Mouse (Mus musculus): Measurements from ENCODE around the gene Hist1h3a. TPM values are rescaled to one million over a fixed set of nuclear protein-coding genes. Genes with fewer than 3 reads are reported as not detected.
A peak's percentile ranks its signal among the peaks of the same experiment; 100 is the strongest.
"Not testable (repeated sequence)": the region's sequence is repeated elsewhere in the genome, so short reads cannot be mapped to it uniquely, and the experiment has no call there.

The Hist1h3a gene
- polyA plus RNA-seq, 1 experiment from 2014 or later = 4.7 TPM

- Histone ChIP-seq H3K27ac (ENCODE audit: low read depth, low read length) (peak within 1 kb of the TSS; percentile 97), H3K4me3 (ENCODE audit: low read depth, low read length) (peak within 1 kb of the TSS; percentile 38), H3K4me1 (ENCODE audit: control insufficient read depth, insufficient read depth, low read length) (peaks cover 11% of the 10 kb centered on the region), H3K9ac (ENCODE audit: low read length) (peak within 1 kb of the TSS; percentile 58), H3K4me2 (ENCODE audit: low read length) (peak within 1 kb of the TSS; percentile 54)
- WGBS = under 1% methylated on average over 39 of the region's 58 CpGs
- DNase-seq (ENCODE audit: low spot score) (peak; percentile 99), ATAC-seq (peak; percentile 88)
- not testable (repeated sequence) for H3K36me3 ChIP-seq (ENCODE audit: control insufficient read depth, insufficient read depth, low read length); H3K9me3 ChIP-seq (replicated peaks; ENCODE audit: control insufficient read depth, low read length); H3K27me3 ChIP-seq (replicated peaks; ENCODE audit: control insufficient read depth, insufficient read depth, low read length)
Measured at GRCm38 (mm10) chr13:23746201-23747080, 15.7 kb downstream of the Hist1h3a start, which contains the start of gene Hist1h2bb. Hist1h2bb (plus strand) TSS chr13:23746734.

- Histone ChIP-seq H3K36me3 (ENCODE audit: control insufficient read depth, insufficient read depth, low read length) (no peaks in the 10 kb centered on the region), H3K27me3 (replicated peaks; ENCODE audit: control insufficient read depth, insufficient read depth, low read length) (no peaks in the 10 kb centered on the region), H3K4me1 (ENCODE audit: control insufficient read depth, insufficient read depth, low read length) (peaks cover 12% of the 10 kb centered on the region), H3K4me3 (ENCODE audit: low read depth, low read length) (peak within 1 kb of the TSS; percentile 38), H3K9me3 (replicated peaks; ENCODE audit: control insufficient read depth, low read length) (no peaks in the 10 kb centered on the region), H3K27ac (ENCODE audit: low read depth, low read length) (peak within 1 kb of the TSS; percentile 97), H3K9ac (ENCODE audit: low read length) (peak within 1 kb of the TSS; percentile 61), H3K4me2 (ENCODE audit: low read length) (peak within 1 kb of the TSS; percentile 54)
- DNase-seq (ENCODE audit: low spot score) (peak; percentile 97), ATAC-seq (peak; percentile 76)
- under 1% methylated on average over 24 of the region's 28 CpGs for WGBS
Measured at GRCm38 (mm10) chr13:23745381-23746161, 16.6 kb downstream of the Hist1h3a start, which contains the start of gene Hist1h3c. Hist1h3c (minus strand) TSS chr13:23745602.

DNA sequence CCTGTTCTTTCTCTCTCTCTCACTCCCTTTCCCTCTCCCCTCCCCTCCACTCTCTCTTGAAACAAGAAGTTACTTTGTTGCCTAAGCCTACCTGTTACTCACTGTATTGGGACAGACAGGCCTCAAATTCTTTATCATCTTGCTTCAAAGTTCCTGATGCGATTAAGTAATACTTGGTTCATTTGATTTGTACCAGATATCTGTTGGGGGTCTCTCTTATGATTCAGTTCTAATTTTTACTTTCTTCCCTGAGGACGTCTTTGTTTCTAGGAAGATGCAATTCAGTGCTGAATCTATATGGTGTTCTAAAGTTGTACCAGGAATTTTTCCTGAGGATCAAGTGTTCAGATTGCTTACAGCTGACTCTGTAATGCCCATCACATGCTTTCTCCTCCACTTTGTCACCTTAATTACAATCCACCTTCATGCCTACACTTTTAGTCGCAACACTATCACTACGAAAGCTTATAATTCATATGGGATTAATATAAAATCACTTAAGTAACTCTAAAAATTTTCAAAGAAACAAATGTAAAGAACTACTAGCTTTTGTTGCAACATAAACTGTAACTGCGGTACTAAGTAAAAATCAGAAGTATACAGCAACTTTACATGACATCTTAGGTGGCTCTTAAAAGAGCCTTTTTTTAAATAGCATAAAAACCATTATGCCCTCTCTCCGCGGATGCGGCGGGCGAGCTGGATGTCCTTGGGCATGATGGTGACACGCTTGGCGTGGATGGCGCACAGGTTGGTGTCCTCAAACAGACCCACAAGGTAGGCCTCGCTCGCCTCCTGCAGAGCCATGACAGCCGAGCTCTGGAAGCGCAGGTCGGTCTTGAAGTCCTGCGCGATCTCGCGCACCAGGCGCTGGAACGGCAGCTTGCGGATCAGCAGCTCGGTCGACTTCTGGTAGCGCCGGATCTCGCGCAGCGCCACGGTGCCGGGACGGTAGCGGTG is 17.5 kb downstream of the Hist1h3a start:
- peak overlapping the region; percentile 38 for H3K4me3 ChIP-seq (ENCODE audit: low read depth, low read length)
- peak overlapping the region; percentile 54 for H3K4me2 ChIP-seq (ENCODE audit: low read length)
- peak overlapping the region; percentile 70; the same call in 1 of the 2 replicates for H3K27ac ChIP-seq (ENCODE audit: low read depth, low read length)
- H3K27me3 ChIP-seq (replicated peaks; ENCODE audit: control insufficient read depth, insufficient read depth, low read length) = no peaks in the 10 kb centered on the region
- peak overlapping the region; percentile 61 for H3K9ac ChIP-seq (ENCODE audit: low read length)
- DNase-seq (ENCODE audit: low spot score) (no peak), ATAC-seq (no peak; the same call in 1 of the 2 replicates)
- H3K9me3 ChIP-seq (replicated peaks; ENCODE audit: control insufficient read depth, low read length) = no peaks in the 10 kb centered on the region
- H3K36me3 ChIP-seq (ENCODE audit: control insufficient read depth, insufficient read depth, low read length) = no peaks in the 10 kb centered on the region
- WGBS = under 1% methylated on average over 17 of the region's 36 CpGs
- peaks cover 17% of the 10 kb centered on the region for H3K4me1 ChIP-seq (ENCODE audit: control insufficient read depth, insufficient read depth, low read length)

DNA sequence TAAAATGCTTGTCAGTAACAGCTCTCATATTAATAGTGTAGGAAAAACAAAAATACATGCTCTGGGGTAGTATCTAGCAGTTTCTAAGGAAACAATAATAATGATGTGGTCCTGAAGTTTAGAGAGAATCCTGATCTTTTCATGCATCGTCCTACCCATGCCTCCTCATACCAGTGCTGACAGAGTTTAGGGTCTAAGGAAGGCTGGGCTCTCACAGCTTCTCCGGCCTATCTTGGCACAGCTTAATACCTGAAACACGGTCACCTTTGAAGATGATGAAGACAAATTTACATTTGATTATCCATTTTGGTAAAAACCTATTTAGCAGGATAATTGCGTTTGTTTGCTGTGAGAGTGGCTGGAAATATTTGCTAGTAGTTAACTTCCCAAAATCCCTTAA is 18.2 kb downstream of the Hist1h3a start:
- WGBS = 32% methylated on average over 4 of the region's 4 CpGs
- Histone ChIP-seq H3K27me3 (replicated peaks; ENCODE audit: control insufficient read depth, insufficient read depth, low read length) (no peaks in the 10 kb centered on the region), H3K4me2 (ENCODE audit: low read length) (peak overlapping the region; percentile 54), H3K27ac (ENCODE audit: low read depth, low read length) (no peak overlapping the region), H3K9me3 (replicated peaks; ENCODE audit: control insufficient read depth, low read length) (no peaks in the 10 kb centered on the region), H3K4me1 (ENCODE audit: control insufficient read depth, insufficient read depth, low read length) (peaks cover 17% of the 10 kb centered on the region), H3K4me3 (ENCODE audit: low read depth, low read length) (peak overlapping the region; percentile 38; the same call in 1 of the 2 replicates), H3K36me3 (ENCODE audit: control insufficient read depth, insufficient read depth, low read length) (no peaks in the 10 kb centered on the region), H3K9ac (ENCODE audit: low read length) (peak overlapping the region; percentile 61)
- ATAC-seq = no peak
- DNase-seq (ENCODE audit: low spot score) = no peak

DNA sequence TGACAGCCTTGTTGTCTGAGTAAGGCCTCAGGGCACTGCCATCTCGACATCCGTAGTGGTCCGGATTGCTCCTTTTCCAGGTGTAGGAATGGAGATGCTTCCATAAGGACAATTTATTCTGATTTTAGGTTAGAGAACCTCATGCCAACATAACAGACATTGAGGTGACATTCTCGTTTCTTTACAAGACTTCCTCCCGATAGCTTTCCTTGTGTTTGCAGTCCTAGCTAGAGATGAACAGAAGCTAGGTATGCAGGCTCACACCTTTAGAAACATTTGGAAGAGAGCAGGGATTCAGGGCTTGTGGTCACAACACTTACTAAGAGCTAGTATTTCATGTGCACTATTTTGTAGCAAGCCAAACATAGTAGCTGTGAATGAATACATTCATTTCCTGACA is 19.0 kb downstream of the Hist1h3a start:
- Histone ChIP-seq H3K4me3 (ENCODE audit: low read depth, low read length) (no peak overlapping the region), H3K9ac (ENCODE audit: low read length) (no peak overlapping the region), H3K9me3 (replicated peaks; ENCODE audit: control insufficient read depth, low read length) (no peaks in the 10 kb centered on the region), H3K4me2 (ENCODE audit: low read length) (no peak overlapping the region), H3K4me1 (ENCODE audit: control insufficient read depth, insufficient read depth, low read length) (peaks cover 17% of the 10 kb centered on the region), H3K27me3 (replicated peaks; ENCODE audit: control insufficient read depth, insufficient read depth, low read length) (no peaks in the 10 kb centered on the region), H3K27ac (ENCODE audit: low read depth, low read length) (no peak overlapping the region), H3K36me3 (ENCODE audit: control insufficient read depth, insufficient read depth, low read length) (no peaks in the 10 kb centered on the region)
- DNase-seq (ENCODE audit: low spot score) (no peak), ATAC-seq (no peak)
- 79% methylated on average over 5 of the region's 5 CpGs for WGBS

GRCm38 (mm10) chr13:23742007-23742406 is 20.2 kb downstream of the Hist1h3a start:
- DNase-seq (ENCODE audit: low spot score) (no peak), ATAC-seq (no peak)

DNA sequence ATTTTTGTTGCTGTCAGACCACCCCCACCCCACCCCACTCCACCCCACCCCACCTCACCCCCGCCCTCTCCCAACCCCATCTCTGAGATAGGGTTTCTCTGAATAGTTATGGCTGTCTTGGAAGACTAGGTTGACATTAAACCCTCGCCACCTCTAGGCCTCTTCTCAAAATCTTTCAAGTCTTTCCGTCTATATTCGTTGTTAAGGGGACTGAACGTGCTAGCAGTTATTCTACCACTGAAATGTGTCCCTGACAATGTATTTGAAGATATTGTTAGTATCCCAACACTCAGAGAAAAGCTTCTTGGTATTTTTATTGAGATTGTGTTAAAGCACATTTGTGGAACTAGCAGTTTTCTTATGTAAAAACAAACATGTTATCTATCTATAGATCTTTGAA is 21.3 kb downstream of the Hist1h3a start:
- Histone ChIP-seq H3K27me3 (replicated peaks; ENCODE audit: control insufficient read depth, insufficient read depth, low read length) (no peaks in the 10 kb centered on the region), H3K4me1 (ENCODE audit: control insufficient read depth, insufficient read depth, low read length) (peaks cover 6% of the 10 kb centered on the region; the same call in 1 of the 2 replicates), H3K36me3 (ENCODE audit: control insufficient read depth, insufficient read depth, low read length) (no peaks in the 10 kb centered on the region), H3K9me3 (replicated peaks; ENCODE audit: control insufficient read depth, low read length) (no peaks in the 10 kb centered on the region), H3K4me2 (ENCODE audit: low read length) (peak overlapping the region; percentile 77), H3K27ac (ENCODE audit: low read depth, low read length) (no peak overlapping the region), H3K4me3 (ENCODE audit: low read depth, low read length) (no peak overlapping the region), H3K9ac (ENCODE audit: low read length) (no peak overlapping the region)
- ATAC-seq = no peak
- DNase-seq (ENCODE audit: low spot score) = no peak
- 67% methylated on average over 5 of the region's 5 CpGs for WGBS

More at GRCm38 (mm10) chr13:23742007-23742406, 20.2 kb downstream of the Hist1h3a start:
- Histone ChIP-seq H3K36me3 (ENCODE audit: control insufficient read depth, insufficient read depth, low read length) (no peaks in the 10 kb centered on the region), H3K4me3 (ENCODE audit: low read depth, low read length) (no peak overlapping the region), H3K27me3 (replicated peaks; ENCODE audit: control insufficient read depth, insufficient read depth, low read length) (no peaks in the 10 kb centered on the region), H3K4me2 (ENCODE audit: low read length) (no peak overlapping the region), H3K9me3 (replicated peaks; ENCODE audit: control insufficient read depth, low read length) (no peaks in the 10 kb centered on the region), H3K4me1 (ENCODE audit: control insufficient read depth, insufficient read depth, low read length) (peaks cover 7% of the 10 kb centered on the region; the same call in 1 of the 2 replicates), H3K9ac (ENCODE audit: low read length) (no peak overlapping the region), H3K27ac (ENCODE audit: low read depth, low read length) (no peak overlapping the region)

GRCm38 (mm10) chr13:23740256-23740840 is 21.8 kb downstream of the Hist1h3a start:
- Histone ChIP-seq H3K27ac (ENCODE audit: low read depth, low read length) (peak overlapping the region; percentile 95; the same call in 1 of the 2 replicates), H3K9me3 (replicated peaks; ENCODE audit: control insufficient read depth, low read length) (no peaks in the 10 kb centered on the region), H3K36me3 (ENCODE audit: control insufficient read depth, insufficient read depth, low read length) (no peaks in the 10 kb centered on the region), H3K4me3 (ENCODE audit: low read depth, low read length) (peak overlapping the region; percentile 44), H3K27me3 (replicated peaks; ENCODE audit: control insufficient read depth, insufficient read depth, low read length) (no peaks in the 10 kb centered on the region), H3K4me1 (ENCODE audit: control insufficient read depth, insufficient read depth, low read length) (peaks cover 6% of the 10 kb centered on the region; the same call in 1 of the 2 replicates), H3K9ac (ENCODE audit: low read length) (peak overlapping the region; percentile 76), H3K4me2 (ENCODE audit: low read length) (peak overlapping the region; percentile 77)
- 41% methylated on average over 13 of the region's 13 CpGs for WGBS
- ATAC-seq (no peak), DNase-seq (ENCODE audit: low spot score) (no peak)
